Mouse (Mus musculus) lung, postnatal 0 days (tissue): ENCODE results near the gene Emilin1. TPM values are rescaled to one million over a fixed set of nuclear protein-coding genes. Genes with fewer than 3 reads are reported as not detected.

ENCODE experiments used
- ATAC-seq: fragments of 200-750 bp; cut with Nextera tagmentation; 2 replicates; pipeline ENCODE4 v1.8.0; 2017; ENCODE audit warnings: moderate library complexity
- DNase-seq: peaks from one replicate; pipeline ENCODE4 v3.0.0-alpha.2; 2016; ENCODE audit warnings: low spot score
- H3K27ac ChIP-seq: fragments of 300-500 bp; sonication (generic); 2 replicates; pipeline ENCODE4 v1.5.1; 2014; ENCODE audit warnings: antibody characterized with exemption, mild to moderate bottlenecking, low read length, mixed read lengths
- H3K27me3 ChIP-seq: fragments of 300-500 bp; sonication (generic); replicated peaks from 2 replicates; pipeline ENCODE4 v1.6.1; 2014; ENCODE audit warnings: low read length, mixed read lengths; ENCODE audit not compliant: insufficient read depth
- H3K36me3 ChIP-seq: fragments of 300-500 bp; sonication (generic); 2 replicates; pipeline ENCODE4 v1.6.1; 2014; ENCODE audit warnings: low read length, mixed read lengths; ENCODE audit not compliant: insufficient read depth
- H3K4me1 ChIP-seq: fragments of 300-500 bp; sonication (generic); 2 replicates; pipeline ENCODE4 v1.6.1; 2014; ENCODE audit warnings: antibody characterized with exemption, low read depth, low read length, mixed read lengths; ENCODE audit not compliant: insufficient read depth
- H3K4me2 ChIP-seq: fragments of 300-500 bp; sonication (generic); replicated peaks from 2 replicates; pipeline ENCODE4 v1.6.1; 2014; ENCODE audit warnings: low read depth, mild to moderate bottlenecking, low read length, moderate library complexity, mixed read lengths
- H3K4me3 ChIP-seq: fragments of 300-500 bp; sonication (generic); 2 replicates; pipeline ENCODE4 v1.5.1; 2014; ENCODE audit warnings: low read depth, low read length
- H3K9ac ChIP-seq: fragments of 300-500 bp; sonication (generic); replicated peaks from 2 replicates; pipeline ENCODE4 v1.6.1; 2014; ENCODE audit warnings: low read depth, mild to moderate bottlenecking
- H3K9me3 ChIP-seq: fragments of 300-500 bp; sonication (generic); 2 replicates; pipeline ENCODE4 v1.6.1; 2016; ENCODE audit warnings: low read length, mixed read lengths
- CTCF ChIP-seq: IDR thresholded peaks from 2 replicates; pipeline ENCODE4 v1.5.1; 2016; ENCODE audit warnings: antibody characterized with exemption, mild to moderate bottlenecking
- EP300 ChIP-seq: IDR thresholded peaks from 2 replicates; pipeline ENCODE4 v1.6.1; 2016; ENCODE audit warnings: antibody characterized with exemption, mild to moderate bottlenecking, control low read depth
- WGBS: fragments of 180-500 bp; shearing (Covaris S2); extraction: QIAGEN DNeasy Blood & Tissue Kit; methylation state at CpG from one replicate; pipeline ENCODE4 v1.1.7; 2014; 5-methylcytosine and 5-hydroxymethylcytosine counted together
- polyA plus RNA-seq: library from polyadenylated mRNA; unstranded; fragments of >200 nt; fragmentation: Nextera tagmentation; extraction: Ambion mirVana; gene quantifications from 2 replicates; pipeline ENCODE4 v1.2.1, GENCODE M21; 2015

Emilin1 gene
- polyA plus RNA-seq, 1 experiment from 2014 or later = 121 TPM

DNA sequence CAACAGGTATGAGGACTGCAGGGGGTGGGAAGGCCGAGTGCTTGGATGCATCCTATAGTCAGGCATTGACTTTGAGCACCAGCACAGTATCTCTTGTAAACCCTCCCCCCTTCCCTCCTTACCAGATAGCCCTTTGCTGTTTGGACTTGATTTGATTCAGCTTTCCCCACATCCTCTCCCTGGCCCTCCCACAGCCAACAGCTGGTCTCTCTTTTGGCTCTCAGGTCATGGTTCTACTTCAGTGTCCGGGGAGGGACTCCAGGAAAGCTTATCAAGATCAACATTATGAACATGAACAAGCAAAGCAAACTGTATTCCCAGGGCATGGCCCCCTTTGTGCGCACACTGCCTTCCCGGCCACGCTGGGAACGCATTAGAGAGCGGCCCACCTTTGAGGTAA, 22.8 kb upstream of the Emilin1 start:
- 64% methylated on average over 7 of the region's 7 CpGs for WGBS
- H3K9ac ChIP-seq = no peak overlapping the region
- DNase-seq (peak; percentile 55), ATAC-seq (no peak)
- H3K9me3 ChIP-seq = no peaks in the 10 kb centered on the region
- no peak for TF ChIP-seq EP300
- TF ChIP-seq CTCF = no peak
- H3K4me2 ChIP-seq = no peak overlapping the region; the same call in 1 of the 2 replicates
- no peaks in the 10 kb centered on the region for H3K27me3 ChIP-seq
- no peak overlapping the region for H3K4me3 ChIP-seq
- peak overlapping the region; percentile 43; the same call in 1 of the 2 replicates for H3K27ac ChIP-seq
- H3K4me1 ChIP-seq = peaks cover 7% of the 10 kb centered on the region; the same call in 1 of the 2 replicates
- H3K36me3 ChIP-seq = peaks cover 17% of the 10 kb centered on the region

DNA sequence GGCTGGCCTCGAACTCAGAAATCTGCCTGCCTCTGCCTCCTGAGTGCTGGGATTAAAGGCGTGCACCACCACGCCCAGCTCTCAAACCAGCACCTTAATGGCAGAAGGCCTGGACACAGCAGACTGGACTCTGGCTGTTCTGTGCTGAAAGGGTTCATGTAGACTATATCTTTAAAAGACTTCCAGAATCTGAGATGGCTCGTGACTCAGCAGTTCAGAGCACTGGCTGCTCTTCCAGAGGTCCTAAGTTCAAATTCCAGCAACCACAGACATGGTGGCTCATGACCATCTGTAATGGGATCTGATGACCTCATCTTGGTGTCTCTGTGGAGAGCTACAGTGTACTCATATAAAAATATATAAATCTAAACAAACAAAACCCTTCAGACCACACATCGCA, 11.3 kb upstream of the Emilin1 start:
- H3K4me2 ChIP-seq = no peak overlapping the region
- no peak overlapping the region for H3K4me3 ChIP-seq
- no peaks in the 10 kb centered on the region for H3K4me1 ChIP-seq
- DNase-seq (no peak), ATAC-seq (no peak)
- H3K9ac ChIP-seq = no peak overlapping the region
- no peaks in the 10 kb centered on the region for H3K27me3 ChIP-seq
- peaks cover 13% of the 10 kb centered on the region; the same call in 1 of the 2 replicates for H3K36me3 ChIP-seq
- H3K27ac ChIP-seq = no peak overlapping the region
- WGBS = 89% methylated on average over 5 of the region's 5 CpGs
- no peak for TF ChIP-seq EP300
- no peak for TF ChIP-seq CTCF
- no peaks in the 10 kb centered on the region for H3K9me3 ChIP-seq

DNA sequence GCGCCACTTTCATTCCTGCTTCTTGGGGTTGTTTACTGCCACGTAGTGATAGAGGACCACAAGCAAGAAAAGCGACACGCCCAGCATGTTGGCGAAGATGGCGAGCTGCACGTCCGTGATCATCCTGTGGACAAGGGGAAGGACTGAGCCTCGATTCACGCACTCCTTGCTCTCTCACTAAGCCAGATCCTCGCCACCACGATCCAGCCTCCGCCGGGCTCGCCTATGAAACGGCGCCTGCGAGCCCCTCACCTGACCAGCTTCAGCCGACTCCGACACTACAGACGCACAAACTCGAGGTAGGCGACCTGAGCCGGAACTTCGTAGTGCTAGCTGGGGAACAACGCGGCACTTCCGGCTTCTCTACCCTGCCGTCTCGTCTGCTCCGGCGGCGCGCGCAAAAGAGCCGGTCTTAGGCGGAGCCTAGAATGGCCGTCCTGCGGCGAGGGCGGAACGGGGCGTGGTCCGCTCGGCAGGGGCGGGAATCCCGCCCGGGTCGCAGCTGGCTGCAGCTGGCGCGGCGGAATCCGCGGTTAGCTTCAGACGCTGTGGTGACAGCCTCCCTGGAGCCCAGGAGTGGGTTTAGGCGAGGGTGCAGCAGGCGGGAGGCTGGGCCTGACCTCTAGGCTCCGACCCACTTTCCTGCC, 5.7 kb upstream of the Emilin1 start, which contains the start of gene Ost4:
Gene Ost4 (minus strand): TSS at position 376 of the 647 bp plus-strand sequence.
- peak; percentile 98 for DNase-seq
- Histone ChIP-seq H3K36me3 (peaks cover 13% of the 10 kb centered on the region; the same call in 1 of the 2 replicates), H3K4me1 (peaks cover 7% of the 10 kb centered on the region), H3K9me3 (no peaks in the 10 kb centered on the region), H3K9ac (peak within 1 kb of the TSS; percentile 68), H3K4me2 (peak within 1 kb of the TSS; percentile 83), H3K27ac (peak within 1 kb of the TSS; percentile 93), H3K27me3 (no peaks in the 10 kb centered on the region), H3K4me3 (peak within 1 kb of the TSS; percentile 73)
- ATAC-seq = peak; percentile 97
- WGBS = 0% methylated on average over 43 of the region's 58 CpGs
- TF ChIP-seq EP300 (no peak), CTCF (no peak)

DNA sequence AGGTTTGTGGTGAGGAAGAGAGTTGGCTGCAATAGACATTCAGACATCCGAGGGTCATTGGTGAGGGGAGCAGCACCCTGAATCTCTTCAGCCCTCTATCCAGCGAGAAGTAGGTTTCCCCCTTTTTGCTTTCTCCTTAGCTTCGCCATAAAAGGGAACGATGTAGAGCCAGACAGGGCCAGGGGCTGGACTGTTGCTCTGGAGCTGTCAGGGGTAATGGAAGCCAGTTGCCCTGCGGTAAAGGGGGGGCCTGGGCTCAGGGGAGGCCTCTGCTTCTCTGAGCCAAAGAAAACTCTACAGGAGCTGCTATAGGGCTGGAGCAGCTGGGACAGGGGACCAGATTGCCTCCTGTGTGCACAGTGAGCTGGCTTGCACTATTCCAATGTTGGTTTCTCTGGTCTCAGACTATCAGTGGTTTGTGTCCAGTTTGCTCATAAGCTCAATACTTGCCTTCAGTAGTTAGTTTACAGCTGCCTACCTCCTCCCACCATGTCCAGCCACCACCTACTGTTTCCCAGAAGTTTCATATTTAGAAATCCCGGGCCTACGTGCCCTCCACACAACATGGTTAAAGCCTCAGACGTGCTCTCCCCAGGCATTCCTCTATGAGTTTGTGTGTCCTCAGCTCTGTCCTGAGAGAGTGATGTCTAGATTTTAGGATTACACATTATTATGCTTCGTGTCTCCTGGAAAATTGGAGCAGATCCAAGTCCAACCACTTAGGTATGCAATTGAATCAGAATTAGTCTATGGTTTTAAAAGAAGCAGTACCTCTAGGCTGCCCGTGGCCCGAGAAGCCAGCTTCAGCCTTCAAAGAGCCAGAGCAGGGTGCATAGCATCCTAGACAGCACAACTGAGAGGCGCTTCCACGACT, 4.5 kb upstream of the Emilin1 start:
- TF ChIP-seq CTCF (no peak), EP300 (no peak)
- Histone ChIP-seq H3K9ac (no peak overlapping the region), H3K27me3 (no peaks in the 10 kb centered on the region), H3K36me3 (peaks cover 13% of the 10 kb centered on the region; the same call in 1 of the 2 replicates), H3K4me2 (peak overlapping the region; percentile 83), H3K4me1 (peaks cover 11% of the 10 kb centered on the region), H3K4me3 (0 out of 2 replicates have a peak overlapping the region, but pooled peaks have one; percentile 73), H3K9me3 (no peaks in the 10 kb centered on the region), H3K27ac (peak overlapping the region; percentile 93)
- ATAC-seq (peak; percentile 18), DNase-seq (peak; percentile 60)
- 37% methylated on average over 13 of the region's 13 CpGs for WGBS

DNA sequence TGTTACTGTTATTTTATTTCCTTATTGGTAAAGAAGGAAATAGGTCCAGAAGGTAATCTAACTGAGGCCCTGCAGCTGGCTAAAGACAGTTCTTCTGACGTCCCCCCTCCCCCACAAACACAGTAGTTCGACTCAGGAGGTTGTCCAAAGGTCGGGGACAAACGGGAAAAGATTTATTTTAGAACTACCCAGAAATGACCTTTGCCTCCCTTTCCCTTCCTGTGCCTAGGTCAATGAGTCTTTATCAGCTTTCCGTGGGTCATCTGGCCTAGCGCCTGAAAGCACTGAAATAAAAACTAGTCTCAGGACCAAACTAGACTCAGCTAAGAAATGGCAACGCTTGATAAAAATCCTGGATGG, 3.9 kb upstream of the Emilin1 start:
- H3K27me3 ChIP-seq = no peaks in the 10 kb centered on the region
- H3K4me2 ChIP-seq = no peak overlapping the region
- no peak overlapping the region for H3K9ac ChIP-seq
- DNase-seq (peak; percentile 35), ATAC-seq (no peak)
- peaks cover 11% of the 10 kb centered on the region for H3K4me1 ChIP-seq
- peak overlapping the region; percentile 93 for H3K27ac ChIP-seq
- H3K36me3 ChIP-seq = peaks cover 7% of the 10 kb centered on the region; the same call in 1 of the 2 replicates
- WGBS = 28% methylated on average over 7 of the region's 7 CpGs
- no peaks in the 10 kb centered on the region for H3K9me3 ChIP-seq
- no peak for TF ChIP-seq EP300
- no peak for TF ChIP-seq CTCF
- no peak overlapping the region for H3K4me3 ChIP-seq

DNA sequence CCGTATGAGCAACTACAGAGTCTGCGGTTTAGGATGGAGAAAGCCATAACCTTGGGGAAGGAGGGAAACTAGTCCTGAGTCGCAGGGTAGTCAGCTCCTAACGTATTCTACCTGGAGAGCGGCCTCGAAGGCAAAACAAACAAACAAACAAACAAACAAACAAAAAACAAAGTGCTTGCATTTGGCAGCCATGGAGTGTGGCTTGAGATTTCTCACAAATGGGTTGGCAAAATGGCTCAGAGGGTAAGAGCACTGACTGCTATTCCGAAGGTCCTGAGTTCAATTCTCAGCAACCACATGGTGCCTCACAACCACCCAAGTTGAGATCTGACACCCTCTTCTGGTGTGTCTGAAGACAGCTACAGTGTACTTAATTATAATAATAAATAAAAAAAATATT, 3.3 kb upstream of the Emilin1 start:
- H3K9me3 ChIP-seq = no peaks in the 10 kb centered on the region
- H3K36me3 ChIP-seq = 0 out of 2 replicates have a peak, but pooled peaks cover under 1% of the 10 kb centered on the region
- peaks cover 11% of the 10 kb centered on the region for H3K4me1 ChIP-seq
- H3K4me3 ChIP-seq = no peak overlapping the region
- no peak for ATAC-seq
- H3K9ac ChIP-seq = no peak overlapping the region
- H3K27ac ChIP-seq = peak overlapping the region; percentile 93; the same call in 1 of the 2 replicates
- WGBS = 82% methylated on average over 7 of the region's 7 CpGs
- DNase-seq = no peak
- H3K4me2 ChIP-seq = no peak overlapping the region
- H3K27me3 ChIP-seq = no peaks in the 10 kb centered on the region
- no peak for TF ChIP-seq CTCF
- no peak for TF ChIP-seq EP300
